Mouse (Mus musculus): ENCODE measurements at regions not wholly inside any gene's neighbourhood (a gene's known extent, or its start where the extent isn't known, plus 50 kb on each side); places are given as distances from the start of the nearest gene placed in this dataset.

DNA sequence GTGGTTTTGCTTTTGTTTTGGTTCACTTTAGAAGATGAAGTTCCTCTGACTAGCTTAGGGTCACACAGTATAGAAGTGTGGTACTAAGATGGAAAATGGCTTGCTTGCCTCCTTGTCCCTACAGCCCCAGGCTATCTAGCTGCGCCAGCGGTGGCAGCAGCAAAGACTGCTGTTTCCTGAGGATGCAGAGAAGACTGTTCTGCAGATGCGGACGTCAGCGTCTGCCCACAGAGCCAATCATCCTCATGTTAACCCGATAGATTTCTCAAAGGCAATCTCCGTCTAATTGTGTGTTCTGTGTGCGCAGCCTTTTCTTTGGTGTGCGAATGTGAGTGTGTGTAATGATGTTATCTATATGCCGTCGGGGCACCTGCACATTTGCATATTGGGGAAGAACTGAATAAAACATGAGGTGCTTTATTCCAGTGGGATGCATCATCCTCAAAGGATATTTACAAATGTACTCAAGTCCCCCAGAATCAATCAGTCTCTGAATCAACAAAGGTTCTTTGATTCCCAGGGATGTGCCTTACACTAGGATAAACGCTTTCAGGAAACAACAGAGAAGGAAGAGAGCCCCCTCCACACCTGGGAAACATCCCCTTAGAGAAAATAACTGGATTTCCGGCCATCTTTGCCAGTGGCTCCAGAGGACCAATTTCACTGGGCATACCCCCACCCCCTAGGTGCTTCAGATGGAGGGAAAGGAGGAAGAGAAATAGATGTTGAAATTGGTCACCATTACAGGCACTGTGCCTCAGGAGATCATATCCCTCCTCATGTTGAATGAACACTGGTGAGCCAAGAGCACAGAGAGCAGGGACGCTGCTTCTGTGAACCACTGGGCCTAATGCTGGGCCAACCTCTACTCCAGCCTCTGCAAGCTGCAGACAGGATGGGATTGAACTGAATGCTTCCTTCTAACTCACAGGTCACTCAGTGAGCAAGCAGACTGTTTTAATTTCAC, 409.7 kb upstream of the Plxna2 start:
- no peak for DNase-seq (ENCODE audit: low spot score in 2 of 2)

- DNase-seq (ENCODE audit: low spot score in 2 of 2), result no peak
Observed at GRCm38 (mm10) chr1:194197516-194197915, 420.5 kb upstream of the Plxna2 start.

DNA sequence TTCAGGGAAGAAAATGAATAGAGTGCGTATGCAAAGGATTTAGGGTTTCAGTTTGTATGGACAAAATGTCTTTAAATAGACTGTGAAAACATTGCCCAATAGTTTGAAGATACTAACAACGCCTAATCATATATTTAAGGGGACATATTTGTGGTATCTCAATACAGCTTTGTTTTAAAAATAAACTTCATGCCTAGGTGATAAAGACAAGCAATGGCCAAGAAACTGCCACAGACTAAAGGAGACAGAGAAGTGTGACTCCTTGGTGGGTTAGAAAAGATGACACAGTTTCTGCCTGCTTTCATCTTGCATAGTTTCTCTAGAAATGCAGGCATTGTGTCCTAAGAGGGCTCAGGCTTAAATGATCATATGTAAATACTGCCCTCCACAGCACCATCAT, 435.7 kb upstream of the Plxna2 start:
- DNase-seq (ENCODE audit: low spot score in 2 of 2), result no peak

GRCm38 (mm10) chr1:194161469-194161868, 456.5 kb upstream of the Plxna2 start:
- no peak for DNase-seq (ENCODE audit: low spot score in 2 of 2)

- no peak for DNase-seq (ENCODE audit: low spot score in 2 of 2)
Observed at GRCm38 (mm10) chr1:194160761-194161461, 457.1 kb upstream of the Plxna2 start.

GRCm38 (mm10) chr1:194157268-194157667, 460.8 kb upstream of the Plxna2 start:
- DNase-seq (ENCODE audit: low spot score in 2 of 2), result no peak

GRCm38 (mm10) chr1:194148416-194149364, 469.3 kb upstream of the Plxna2 start:
- no peak for DNase-seq (ENCODE audit: low spot score in 2 of 2)

- no peak for DNase-seq (ENCODE audit: low spot score in 2 of 2)
Observed at GRCm38 (mm10) chr1:194117631-194118360, 500.2 kb upstream of the Plxna2 start.

GRCm38 (mm10) chr1:194114399-194114798, 503.6 kb upstream of the Plxna2 start:
- no peak for DNase-seq (ENCODE audit: low spot score in 2 of 2)

- DNase-seq (ENCODE audit: low spot score in 2 of 2), result no peak
Observed at GRCm38 (mm10) chr1:194111931-194112330, 506.1 kb upstream of the Plxna2 start.

DNA sequence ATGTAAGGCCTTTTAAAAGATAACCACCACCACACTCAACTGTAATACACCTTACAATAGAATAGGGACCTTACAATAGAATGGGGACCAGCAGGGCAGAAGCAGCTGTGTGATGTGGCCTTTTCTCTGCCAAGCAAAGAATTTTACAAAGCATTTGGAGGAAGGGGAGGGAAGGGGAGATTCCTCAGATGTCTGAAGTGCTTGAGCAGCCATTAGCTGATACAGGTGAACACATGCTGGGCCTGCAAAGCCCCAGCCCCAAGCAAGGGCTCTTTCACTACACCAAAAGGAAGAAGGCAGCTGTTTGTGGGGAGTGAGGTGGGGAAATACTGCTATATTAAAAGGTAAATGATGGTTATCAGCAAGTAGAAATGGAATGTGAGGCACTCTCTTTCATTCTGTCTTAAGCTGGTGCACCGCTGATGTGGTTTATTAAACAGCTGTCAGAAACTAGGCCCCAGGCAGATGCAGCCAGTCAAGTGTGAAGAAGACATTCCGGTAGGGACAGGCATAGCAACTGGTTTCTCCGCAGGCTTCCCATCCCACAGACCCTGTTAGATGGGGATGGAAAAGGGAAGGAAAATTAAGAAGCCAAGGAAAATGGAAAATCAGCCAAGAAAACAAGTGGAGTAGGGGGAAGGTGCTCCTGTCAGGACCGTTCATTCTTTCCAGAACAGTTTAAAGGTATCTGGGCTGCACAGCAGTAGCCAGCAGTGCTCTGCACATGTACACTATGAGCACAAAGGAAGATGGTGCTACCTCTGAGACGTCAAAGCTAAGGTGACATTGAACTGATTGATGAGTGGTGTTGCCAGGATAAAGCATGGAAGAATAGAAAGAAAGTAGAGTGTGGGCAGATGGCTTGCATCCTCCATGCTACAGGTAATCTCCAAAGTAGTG, 508.6 kb upstream of the Plxna2 start:
- no peak for DNase-seq (ENCODE audit: low spot score in 2 of 2)

DNA sequence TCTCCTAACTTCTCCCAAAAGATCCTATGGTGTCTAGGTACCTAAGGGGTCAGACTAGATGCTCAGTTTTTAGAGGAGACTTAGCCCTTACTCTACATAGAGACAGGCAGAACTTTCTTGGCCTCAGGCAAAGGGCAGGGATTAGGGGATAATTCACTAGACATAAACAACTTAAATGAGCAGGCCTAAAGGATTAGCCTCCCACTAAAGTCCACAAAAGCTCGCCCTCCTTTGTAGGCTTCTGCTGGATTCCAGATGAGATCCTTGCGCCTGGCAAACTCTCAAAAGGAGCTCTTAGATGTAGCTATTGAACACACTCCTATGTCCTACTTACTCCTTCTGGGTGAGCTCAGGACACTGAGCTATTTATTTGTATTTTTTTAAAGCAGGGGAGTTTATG, 509.9 kb upstream of the Plxna2 start:
- no peak for DNase-seq (ENCODE audit: low spot score in 2 of 2)

- no peak for DNase-seq (ENCODE audit: low spot score in 2 of 2)
Observed at GRCm38 (mm10) chr1:194107271-194107938, 510.6 kb upstream of the Plxna2 start.

DNA sequence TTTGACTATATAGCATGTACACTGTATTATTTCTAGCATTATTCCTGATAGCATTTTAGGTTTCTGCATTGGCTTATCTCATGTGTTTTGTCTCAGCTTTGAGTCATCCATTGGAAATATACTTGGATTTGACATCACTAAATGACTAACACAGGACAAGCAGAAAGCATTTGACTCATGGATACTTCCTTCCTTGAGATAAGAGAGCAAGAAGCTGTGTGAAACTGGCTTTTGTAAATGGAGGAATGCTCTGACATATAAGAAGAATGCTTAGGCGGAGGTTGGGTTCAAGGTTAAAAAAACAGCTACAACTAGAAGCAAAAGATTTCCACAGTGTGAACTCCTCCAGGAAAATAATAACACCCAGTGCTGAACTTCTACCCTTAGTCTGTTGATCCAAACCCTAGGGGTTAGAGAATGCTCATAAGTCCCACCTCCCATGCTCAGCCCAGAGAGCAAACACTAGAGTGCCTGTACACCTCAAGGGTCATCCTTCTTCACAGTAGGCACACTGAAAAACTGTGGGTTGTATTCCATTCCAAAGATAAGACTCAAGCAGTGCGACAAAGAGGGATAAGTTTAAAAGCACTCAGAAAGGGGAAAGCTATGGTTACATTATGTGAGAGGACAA, 528.0 kb upstream of the Plxna2 start:
- DNase-seq (ENCODE audit: low spot score in 2 of 2), result no peak

DNA sequence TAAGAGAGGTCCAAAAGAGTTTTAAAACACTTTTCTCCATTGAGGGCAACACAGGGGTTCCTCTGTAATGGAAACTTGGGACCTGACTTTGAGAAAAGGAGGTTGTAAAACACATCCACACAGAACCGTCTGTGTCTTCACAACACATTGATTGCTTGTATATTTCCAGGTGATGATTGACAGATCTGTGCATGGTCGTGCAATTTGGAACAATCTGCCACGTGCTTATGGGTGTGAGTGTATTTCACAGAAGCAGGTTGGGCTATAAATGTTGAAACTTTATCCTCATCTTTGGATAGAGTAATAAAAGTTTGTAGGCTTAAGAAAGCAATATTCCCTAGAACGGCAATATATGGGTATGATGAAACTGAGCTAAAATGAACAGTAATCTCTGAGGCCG, 559.5 kb upstream of the Plxna2 start:
- no peak for DNase-seq (ENCODE audit: low spot score in 2 of 2)

- no peak for DNase-seq (ENCODE audit: low spot score in 2 of 2)
Observed at GRCm38 (mm10) chr1:194056544-194056943, 561.5 kb upstream of the Plxna2 start.

DNA sequence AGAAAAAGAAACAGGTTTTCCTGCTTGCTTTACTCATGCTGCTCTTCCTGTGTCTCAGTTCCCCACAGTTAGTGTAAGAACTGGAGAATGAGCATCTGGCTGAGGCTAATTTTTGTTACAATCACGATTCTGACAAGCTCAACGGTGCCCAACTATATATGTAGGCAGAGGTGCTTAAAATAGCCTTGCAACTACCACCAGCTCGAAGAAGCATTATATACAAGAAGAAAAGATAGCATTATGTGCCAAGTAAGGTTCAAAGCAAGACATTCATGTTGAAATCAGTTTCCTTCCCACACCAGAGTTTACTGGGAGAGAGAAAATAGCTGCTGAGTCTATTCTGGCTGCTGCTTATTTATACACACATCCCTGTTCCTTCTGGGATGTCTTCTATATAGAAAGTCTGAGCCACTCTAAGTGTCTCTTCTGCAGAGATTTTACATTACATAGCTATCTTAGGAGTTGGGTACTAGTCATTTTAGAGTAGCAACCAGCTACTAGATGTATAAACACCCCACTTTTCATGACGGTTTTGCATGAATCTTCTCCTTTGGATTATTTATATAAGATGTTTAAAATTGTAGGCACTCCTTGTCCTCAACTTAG, 568.2 kb upstream of the Plxna2 start:
- DNase-seq (ENCODE audit: low spot score in 2 of 2), result no peak

All from spleen, postnatal 10 days (tissue).